Mouse (Mus musculus) urinary bladder, postnatal 14 days (tissue): ENCODE data around the gene Qpctl.
"Not testable (repeated sequence)": the region's sequence is repeated elsewhere in the genome, so short reads cannot be mapped to it uniquely, and the experiment has no call there.

Experiments
- DNase-seq: peaks from one replicate; pipeline ENCODE4 v3.0.0; 2021; ENCODE audit warnings: low spot score

Qpctl gene

DNA sequence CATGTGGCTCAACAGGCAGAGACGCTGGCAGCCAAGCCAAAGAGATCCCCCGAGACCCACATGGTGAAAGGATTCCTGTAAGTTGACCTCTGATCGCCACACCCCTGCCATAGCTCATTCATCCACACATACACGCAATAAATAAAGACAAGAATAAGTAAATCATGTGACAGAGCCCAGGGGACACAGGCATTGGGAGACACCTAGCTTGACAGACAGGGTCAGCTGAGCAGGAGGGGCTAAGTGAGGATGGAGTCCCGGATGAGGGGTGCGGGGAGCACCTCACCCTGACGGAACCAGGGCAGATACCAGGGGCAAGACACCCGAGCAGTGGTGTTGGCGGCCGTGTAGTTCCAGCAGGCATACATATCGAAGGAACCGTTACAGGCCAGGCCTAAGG is 14.7 kb upstream of the Qpctl start:
- DNase-seq = no peak

DNA sequence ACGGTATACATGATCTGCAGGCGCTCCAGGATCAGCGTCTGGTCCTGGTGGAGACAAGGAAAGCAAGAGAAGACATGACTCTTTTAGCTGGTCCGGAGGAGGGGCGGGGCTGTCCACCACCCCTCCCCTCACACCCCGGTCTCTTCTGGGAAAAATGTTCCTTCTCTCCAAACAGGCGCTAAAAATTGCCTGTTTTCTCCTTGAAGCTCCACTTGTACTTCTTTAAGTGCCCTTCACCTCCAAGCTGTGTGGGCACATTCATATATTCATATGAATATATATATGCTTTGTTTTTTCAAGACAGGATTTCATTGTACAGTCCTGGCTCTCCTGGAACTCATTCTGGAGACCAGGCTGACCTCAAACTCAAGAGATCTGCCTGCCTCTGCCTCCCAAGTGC is 13.8 kb upstream of the Qpctl start:
- DNase-seq = no peak

DNA sequence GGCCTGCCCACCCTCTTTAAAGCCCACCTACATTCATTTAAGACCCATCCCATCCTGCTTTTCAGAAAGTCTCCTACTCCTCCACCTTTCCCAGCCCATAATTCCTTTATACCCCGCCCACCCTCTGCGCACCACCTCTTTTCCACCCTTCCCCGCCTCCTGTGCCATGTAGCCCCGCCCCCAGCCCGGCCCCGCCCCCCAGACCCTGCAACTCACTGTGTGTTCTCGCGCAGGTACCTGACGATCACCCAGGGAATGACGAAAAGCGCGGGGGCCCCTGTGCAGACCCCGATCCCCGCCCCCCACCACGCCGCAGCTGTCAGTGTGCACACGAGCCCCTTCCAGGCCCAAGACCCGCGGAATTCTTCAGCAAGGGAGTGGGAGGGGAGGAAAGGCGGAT is 11.0 kb upstream of the Qpctl start:
- no peak for DNase-seq

DNA sequence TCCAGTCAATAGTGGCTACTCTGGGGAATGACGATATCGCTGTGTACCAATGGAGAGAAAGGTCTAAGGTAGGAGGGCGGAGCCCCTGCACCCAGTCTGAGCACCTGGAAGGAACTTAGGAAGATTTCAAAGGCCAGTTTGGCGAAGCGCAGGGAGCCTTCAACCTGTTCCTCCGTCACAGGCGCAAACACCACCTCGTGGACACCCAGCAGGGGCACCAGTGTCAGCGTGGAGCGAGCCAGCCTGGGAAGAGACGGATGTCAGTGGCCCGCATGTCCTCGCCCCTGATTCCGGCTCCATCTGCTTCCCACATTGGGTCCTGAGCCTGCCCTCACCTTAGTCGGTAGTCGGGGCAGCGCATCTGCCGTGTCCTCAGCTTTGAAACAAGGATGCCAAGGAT is 10.3 kb upstream of the Qpctl start:
- DNase-seq = no peak

DNA sequence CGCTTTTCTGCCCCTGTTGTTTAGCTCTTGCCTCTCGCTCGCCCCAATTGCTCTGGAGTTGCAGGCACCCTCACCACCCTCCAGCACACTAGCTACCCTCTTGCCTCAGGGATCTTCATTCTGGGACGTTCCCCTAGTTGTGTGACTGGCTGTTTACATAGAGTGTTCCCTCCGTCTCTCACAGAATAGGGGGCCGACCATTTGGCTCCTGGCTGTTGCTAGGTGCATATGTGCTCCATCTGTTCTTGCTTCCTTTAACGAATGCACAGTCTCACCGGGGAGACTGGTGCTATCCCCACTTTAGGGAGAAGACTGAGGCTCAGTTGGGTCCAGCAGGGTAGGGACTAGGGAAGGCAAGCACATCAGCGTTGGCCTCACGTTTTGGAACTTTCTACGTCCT is 9.5 kb upstream of the Qpctl start:
- no peak for DNase-seq

DNA sequence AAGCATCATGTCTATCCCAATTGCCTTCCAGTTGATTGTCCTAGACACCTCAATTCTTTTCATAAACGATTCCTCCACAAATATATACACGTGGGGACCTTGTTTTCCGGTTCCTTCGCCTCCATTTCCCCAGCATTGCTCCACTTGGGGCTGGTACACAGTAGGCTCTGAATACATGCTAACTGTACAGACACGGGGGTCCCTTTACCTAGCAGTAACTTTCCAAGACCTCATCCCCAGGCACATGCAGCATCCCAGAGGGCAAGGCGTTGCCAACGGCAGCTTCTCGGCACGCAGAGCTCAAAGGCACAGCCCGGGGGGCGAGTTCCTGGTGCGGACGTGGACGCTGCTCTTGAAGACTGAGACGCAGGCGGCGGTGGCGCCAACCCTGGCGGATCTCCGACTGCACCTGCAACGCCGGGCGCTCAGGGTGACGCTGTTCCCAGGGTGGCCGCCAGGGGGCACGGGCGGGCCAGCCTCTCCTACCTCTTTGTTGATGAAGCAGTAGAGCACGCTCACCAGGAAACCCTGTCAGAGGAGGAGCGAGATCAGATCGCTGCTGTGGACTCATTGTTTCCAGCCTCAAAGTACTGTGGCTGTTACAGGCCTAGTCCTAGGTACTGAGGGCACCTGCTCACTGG is 8.2 kb upstream of the Qpctl start:
- peak; percentile 94 for DNase-seq

DNA sequence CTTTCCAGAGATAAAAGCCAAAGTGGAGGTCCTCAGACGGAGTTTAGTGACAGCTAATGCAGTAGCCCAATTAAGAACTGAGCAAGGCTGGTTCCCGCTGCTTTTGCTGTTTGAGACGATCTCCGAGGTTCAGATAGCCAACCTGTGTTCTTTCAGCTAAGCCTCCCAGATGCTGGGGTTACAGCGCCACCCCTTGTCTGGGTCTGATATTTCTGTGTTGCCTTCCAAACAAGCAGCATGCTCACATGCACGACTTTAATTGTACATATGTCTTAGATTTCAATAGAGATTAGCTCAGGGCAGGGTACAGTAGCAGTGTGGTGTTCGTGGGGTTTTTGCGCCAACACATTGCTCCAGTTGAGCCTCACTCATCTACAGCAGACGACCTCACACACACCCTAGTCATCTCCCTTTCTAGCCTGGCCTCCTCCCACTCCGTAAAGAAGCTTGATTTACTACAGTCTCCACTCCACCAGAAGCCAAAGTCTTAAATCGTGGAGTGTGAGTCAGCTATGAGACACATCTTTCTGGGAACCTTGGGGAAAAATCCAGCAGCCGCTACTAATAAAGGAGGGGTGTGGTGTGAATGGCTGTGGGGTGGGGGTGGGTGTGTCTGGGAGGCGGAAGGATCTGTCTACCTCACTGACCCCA is 6.9 kb upstream of the Qpctl start:
- peak; percentile 45 for DNase-seq

DNA sequence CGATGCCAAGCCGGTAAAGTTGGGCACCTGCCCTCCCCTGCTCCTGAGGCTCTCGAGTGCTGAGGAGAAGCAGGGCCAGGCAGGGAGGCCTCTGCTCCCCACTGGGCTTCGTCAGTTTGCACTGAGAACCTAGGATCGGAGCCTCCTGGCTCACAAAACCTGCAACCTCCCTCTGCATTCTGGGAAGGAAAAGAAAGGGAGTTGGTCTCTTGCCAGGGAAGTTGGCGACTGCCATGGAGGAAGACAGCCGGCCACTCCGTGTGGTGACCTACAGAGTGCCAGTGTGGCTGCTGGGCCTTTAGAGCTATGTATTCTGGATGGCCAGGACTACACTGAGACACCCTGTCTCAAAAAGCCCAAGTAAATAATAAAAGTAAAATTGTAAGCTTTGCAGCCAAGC is 5.7 kb upstream of the Qpctl start:
- DNase-seq = no peak

DNA sequence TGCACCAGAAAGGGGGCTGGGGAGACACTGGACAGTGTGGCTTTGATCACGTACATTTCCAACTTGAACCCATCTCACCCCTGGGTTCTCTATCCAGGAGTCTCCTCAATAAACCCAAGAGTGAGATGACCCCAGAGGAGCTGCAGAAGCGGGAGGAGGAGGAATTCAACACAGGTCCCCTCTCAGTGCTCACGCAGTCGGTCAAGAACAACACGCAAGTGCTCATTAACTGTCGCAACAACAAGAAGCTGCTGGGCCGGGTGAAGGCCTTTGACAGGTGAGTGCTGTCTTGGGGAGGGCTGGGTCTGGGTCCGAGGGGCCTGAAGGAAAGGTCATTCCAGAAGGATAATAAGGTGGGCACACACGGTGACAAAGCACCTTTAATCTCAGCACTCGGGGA is 2.0 kb upstream of the Qpctl start:
- not testable (repeated sequence) for DNase-seq

DNA sequence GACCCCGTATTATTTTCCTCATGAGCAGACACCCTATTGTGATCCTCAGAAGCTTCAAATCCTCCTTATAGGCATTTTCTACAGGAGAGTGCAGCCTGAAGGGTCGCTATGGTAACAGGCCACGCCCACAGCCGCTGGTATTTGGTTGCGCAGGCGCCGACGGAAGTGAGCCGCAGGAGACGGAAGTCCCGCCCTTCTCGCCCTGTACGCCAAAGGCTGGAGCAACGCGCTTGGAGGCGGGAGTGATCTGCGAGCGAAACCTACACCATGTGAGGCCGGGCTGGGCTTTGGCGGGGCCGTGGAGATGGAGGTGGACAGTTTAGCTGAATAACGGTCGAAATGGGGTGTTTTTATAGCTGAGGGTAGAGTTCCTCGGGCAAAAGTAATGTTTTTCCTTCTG is 535 bp upstream of the Qpctl start, which contains the start of gene Snrpd2:
Snrpd2 (plus strand) TSS at position 97 of the 400 bp plus-strand sequence.
- DNase-seq = peak; percentile 98

DNA sequence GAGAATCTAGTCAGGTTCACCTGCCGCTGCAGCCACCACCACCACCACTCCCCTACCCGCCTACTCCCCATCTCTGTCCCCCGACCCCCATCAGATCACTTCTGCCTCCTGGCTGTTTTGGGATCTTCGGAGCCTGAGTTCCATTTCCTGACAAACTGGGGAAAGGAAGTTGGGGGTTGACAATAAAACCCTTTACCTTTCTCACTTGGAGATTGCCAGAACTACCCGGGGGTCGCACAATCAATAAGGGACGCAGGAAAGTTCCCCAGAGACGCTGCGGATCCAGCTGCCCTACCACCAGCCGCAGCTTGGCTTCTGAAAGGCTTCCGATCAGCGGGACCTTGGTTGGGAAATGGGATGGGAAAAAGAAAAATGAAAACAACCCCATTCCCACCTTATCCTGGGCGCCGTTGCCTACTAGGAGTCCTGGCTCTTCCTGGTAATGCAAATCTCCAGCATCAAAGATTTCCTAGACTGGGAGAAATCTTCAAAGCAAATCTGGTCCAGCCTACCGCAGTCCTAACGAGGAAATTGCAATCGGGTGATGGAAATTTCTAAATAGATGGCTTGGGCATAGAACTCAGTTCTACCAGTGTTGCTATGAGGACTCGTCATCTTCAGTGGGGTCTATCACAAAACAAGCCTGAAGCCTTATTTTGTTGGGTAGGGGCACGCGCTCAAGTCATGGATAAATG is 764 bp downstream of the Qpctl start:
- DNase-seq = no peak

DNA sequence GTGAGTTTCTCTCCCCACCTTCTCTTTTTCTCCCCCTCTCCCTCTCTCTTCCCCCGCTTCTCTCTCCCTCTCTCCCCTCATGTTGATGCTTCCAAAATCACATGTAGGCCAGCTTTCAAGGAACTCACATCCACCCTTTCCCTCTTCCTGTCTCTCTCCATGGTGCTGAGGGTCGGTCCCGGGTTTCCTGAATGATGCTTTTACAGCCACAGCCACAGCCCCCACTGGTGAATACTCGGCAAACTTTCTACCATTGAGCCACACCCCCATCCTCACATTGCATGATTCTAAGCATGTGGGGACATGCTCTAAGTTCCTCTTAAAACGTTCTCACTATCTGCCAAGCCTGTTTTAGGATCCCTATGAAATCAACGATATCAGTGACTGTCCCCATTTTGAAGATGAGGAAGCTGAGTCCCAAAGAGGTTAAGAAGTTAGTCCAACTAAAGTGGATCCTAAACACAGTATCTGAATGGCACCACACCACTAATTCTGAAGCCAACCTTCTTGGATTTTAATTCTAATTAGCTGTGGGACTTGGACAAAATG is 1.5 kb downstream of the Qpctl start:
- DNase-seq = no peak

DNA sequence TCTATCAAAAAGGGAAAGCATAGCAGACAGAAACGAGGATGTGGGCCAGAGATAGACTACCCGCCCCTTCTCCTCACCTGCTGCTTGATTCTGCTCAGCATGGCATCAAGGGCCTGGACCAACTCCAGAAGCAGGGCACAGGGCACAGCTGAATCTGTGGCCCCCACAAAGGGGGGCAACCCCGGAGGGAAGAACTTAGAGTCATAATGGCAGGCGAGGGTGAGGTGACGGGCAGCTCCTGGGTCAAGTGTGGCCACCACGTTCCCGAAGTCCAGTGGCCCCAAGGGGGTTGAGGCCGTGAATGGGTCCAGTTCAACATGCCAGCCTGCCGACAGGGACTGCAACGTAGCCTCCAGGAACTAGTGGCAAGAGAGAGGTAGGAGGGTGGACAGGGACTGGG is 2.3 kb downstream of the Qpctl start:
- DNase-seq = no peak

DNA sequence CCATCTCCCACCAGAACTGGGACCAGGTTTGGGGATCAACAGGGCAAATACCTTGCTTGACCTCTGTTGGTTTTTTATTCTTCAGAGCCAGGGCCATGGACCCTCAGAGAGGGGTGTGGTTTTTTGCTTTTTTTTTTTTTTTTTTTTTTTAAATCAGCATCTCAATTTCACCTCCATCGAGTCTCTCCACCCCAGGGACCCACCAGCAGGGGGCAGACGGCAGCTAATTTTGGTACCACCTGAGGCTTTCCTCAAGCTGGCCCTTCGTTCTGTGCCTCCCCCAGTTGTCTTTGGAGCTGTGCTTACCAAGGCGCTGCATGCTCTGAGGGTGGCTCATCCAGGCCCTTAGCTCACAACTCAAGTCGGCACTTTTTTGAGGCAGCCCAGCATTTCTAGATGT is 11.7 kb downstream of the Qpctl start:
- DNase-seq = peak; percentile 65

DNA sequence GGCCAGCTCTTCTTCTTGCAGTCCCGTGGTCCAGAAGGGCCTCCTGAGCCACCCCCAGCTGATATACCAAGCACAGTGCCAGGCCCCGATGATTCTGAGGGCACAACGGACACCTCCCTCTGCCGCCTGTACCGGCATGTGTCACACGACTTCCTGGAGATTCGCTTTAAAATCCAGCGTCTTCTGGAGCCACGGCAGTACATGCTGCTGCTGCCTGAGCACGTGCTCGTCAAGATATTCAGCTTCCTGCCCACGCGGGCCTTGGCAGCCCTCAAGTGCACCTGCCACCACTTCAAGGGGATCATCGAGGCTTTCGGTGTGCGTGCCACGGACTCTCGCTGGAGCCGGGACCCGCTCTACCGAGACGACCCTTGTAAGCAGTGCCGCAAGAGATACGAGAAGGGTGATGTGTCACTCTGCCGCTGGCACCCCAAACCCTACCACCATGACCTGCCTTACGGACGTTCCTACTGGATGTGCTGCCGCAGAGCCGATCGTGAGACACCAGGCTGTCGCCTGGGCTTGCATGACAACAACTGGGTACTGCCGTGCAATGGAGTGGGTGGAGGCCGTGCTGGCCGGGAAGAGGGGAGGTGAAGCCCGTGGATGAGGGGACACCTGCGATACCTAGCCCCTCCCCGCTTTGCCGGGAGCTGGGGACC is 12.3 kb downstream of the Qpctl start:
- DNase-seq = no peak

DNA sequence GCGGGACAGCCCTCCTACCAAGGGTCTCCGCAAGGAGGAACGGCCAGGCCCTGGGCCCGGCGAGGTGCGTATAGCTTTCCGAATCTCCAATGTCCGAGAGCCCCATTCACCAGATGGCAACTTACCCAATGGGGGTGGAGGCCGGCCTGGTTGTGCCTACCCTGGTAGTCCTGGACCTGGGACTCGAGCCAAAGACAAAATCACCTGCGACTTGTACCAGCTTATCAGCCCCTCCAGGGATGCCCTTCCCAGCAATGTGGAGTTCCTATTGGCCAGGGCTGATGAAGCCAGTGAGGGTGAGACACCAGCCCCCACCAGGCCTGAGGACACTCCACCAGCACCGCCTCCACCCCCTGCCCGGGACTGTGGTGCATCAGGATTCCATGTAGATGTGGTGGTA is 12.9 kb downstream of the Qpctl start:
- DNase-seq = no peak

DNA sequence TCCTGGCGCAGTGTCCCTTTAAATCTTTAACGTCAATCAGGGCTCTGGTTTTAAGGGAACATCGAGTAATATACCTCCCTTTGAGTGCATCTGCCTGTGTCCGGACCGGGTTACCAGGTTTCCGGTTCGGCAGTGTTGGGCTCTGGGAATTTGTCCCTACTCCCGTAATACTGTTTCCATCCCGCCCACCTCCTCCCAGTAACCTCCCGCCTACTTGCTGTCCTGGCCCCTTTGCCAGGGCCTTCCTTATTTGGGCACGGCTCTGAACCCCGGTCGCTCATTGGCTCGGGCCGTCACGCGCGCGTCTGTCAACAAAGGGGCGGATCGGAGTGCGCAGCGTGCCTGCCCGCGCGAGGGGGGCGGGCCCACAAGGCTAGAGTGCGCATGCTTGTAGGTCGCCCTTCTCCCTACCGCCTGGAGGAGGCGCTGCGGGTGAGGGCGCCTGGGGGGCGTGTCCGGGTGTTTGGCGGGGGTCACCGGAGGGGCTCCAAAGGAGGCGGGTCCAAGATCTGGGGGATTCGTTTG is 17.7 kb downstream of the Qpctl start:
- DNase-seq = peak; percentile 98

DNA sequence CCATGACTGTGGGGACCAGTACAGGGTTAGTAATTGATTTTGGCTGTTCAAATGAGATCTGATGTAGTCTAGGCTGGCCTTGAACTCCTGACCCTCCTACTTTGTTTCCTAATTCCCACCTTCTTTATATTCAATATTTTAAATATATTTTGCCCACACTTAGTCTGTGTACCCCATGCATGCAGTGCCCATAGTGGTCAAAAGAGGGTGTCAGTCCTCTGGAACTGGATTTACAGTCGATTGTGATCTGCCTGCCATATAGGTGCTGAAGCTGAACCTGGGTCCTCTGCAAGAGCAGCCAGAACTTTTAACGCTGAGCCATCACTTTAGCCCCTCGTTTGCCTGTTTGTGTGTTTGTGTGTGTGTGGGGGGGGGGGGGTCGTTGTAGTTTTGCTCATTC is 18.4 kb downstream of the Qpctl start:
- no peak for DNase-seq

DNA sequence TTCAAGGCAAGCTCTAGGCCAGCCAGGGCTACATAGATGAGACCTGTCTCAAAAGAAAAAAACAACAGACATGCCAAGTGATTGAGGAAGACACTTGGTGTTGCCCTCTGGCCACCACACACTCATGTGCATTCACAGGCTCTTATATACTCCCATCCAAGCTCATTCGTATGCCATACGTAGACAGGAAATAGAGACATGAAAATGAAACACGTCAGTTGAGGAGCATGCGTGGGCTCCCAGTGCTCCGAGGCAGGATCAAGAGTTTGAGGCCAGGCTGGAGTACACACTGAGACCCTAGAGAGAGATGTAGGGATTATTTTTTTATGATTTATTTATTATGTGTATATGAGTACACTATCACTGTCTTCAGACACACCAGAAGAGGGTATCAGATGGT is 19.7 kb downstream of the Qpctl start:
- DNase-seq = no peak

DNA sequence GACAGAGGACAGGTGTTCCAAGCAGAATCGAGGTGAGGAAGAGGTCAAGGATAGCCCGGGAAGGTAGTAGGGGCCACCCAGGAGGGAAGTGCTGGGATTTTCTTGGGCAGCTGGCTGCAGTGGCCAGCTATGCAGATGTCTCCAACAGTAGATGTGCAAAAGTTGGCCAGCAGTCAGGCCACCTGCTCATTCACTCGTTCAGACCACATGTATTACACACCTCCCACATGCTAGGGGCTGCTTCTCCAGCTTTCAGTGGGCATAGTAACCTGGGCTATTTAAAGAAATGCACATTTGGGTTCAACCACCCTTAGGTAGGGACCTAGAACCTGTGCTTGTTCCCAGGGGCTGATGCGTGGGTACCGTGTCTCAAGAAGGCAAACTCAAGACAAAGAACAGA is 21.3 kb downstream of the Qpctl start:
- DNase-seq = no peak

DNA sequence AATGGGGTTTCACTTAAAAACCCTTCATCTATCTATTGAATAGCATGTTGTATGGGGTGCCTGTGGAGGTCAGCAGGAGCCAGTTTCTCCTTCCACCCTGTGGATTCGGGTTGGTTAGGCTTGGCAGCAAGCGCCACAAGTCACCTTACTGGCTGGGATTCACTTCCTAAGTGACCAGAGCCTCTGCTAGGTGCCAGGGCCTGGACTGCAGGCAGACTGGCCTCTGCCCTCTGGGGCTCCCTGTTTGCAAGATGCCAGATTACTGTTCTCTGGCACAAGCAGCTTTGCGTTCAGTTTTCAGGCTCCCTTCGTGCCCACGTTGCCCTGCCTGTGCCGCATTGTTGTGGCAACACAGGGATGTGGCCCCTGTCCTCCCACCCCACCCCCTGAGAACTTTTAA is 24.4 kb downstream of the Qpctl start:
- DNase-seq = no peak

DNA sequence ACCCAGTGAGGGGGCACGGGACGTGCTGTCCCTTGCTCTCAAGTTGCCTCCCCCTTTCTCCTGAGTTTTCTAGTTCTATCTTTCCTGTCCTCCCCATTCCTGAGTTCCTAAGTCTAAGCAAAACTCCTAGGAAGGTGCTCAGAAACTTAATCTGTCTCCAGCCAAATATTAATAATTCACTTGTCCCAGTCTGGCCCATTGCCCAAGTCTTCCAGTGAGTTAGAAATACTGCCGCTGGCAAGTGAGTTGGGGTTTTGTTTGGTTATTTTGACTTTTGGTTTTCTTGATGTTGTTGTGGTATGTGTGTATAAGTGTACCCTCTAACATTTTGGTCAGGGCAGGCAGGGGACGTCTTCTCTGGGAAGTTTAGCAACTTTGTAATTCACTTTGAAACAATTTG is 27.4 kb downstream of the Qpctl start:
- DNase-seq = no peak
